Mouse (Mus musculus): ENCODE results near the gene Tgfb3. TPM values are rescaled to one million over a fixed set of nuclear protein-coding genes. Genes with fewer than 3 reads are reported as not detected.

Gene Tgfb3
- polyA plus RNA-seq, 1 experiment = 2.9 TPM

DNA sequence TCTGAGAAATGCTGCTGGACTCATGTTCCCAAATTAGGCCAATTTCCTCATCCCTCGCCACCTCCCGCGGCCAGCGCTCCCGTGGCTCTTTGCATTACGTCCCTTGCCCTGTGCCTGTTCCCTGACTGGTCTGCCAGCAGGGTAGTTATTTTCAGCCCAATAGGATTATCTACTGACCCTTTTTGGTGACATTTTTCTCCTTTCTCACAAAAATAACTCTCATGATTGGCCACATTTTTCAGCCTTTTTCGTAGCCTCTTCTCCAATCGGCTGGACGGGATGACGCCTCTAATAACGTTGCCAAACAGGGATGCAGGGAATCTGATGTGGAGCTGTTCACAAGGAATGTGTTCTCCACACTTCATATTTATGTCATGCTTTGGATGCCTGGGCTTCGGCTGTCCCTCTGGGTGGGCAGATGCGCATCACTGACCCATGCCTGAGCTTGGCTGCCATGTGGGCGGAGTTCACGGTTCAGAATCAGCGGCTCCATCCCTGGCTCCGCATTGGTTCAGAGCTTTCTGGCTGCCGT lies 12.8 kb upstream of the Tgfb3 start:
- no peak overlapping the region for H3K4me3 ChIP-seq (replicated peaks; ENCODE audit: control insufficient read depth, low read depth, low read length)
- no peak for TF ChIP-seq CTCF (IDR thresholded peaks at IDR 0.05; ENCODE audit: control insufficient read depth, insufficient read depth, low read length)
- TF ChIP-seq POLR2A (IDR thresholded peaks at IDR 0.05; ENCODE audit: borderline replicate concordance, control insufficient read depth, low read depth, low read length) = no peak
- no peaks in the 10 kb centered on the region for H3K4me1 ChIP-seq (ENCODE audit: control insufficient read depth, insufficient read depth, low read length)
- H3K27ac ChIP-seq (ENCODE audit: control insufficient read depth, insufficient read depth, low read depth, low read length, poor library complexity) = no peak overlapping the region
- 65% methylated on average over 18 of the region's 18 CpGs for WGBS

DNA sequence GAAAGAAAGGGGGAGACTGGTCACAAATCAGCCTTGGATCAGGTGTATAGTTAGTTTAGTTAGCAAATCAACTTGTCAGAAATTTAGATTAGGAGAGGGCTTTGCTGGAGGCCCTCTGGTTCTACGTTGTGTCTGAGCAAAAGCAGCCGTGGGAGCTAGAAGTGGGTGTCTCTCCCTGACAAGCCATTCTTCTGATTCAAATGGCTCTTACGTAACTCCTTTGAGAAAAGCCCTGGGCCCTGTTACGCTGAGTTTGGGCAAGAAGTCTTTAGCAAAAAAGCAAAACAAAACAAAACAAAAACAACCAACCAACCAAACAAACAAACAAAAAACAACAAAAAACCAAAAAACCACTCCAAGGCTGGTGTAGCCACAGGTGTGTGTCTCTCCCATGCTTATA lies 11.9 kb upstream of the Tgfb3 start:
- Histone ChIP-seq H3K4me3 (replicated peaks; ENCODE audit: control insufficient read depth, low read depth, low read length) (no peak overlapping the region), H3K4me1 (ENCODE audit: control insufficient read depth, insufficient read depth, low read length) (no peaks in the 10 kb centered on the region), H3K27ac (ENCODE audit: control insufficient read depth, insufficient read depth, low read depth, low read length, poor library complexity) (no peak overlapping the region)
- TF ChIP-seq CTCF (IDR thresholded peaks at IDR 0.05; ENCODE audit: control insufficient read depth, insufficient read depth, low read length) = no peak
- TF ChIP-seq POLR2A (IDR thresholded peaks at IDR 0.05; ENCODE audit: borderline replicate concordance, control insufficient read depth, low read depth, low read length) = no peak
- 67% methylated on average over 4 of the region's 4 CpGs for WGBS

DNA sequence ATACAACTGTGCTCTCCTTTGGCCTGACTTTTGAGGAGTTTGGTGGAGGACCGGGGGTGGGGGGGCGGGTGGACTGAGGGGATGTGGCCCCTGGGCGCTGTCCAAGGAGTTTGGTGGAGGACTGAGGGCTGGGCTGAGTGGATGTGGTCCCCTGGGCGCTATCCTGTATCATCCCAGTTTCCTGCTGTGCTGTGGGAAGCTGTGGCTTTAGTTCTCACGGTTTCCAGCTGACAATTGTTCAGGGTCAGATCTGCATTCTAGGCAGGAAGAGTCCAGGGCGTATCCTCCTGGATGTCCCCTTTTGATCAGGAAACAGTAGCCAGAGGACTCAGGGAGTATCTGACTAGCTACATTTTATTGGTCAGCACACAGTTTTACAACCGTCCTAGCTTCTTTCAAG lies 9.2 kb upstream of the Tgfb3 start:
- no peak overlapping the region for H3K4me3 ChIP-seq (replicated peaks; ENCODE audit: control insufficient read depth, low read depth, low read length)
- no peaks in the 10 kb centered on the region for H3K4me1 ChIP-seq (ENCODE audit: control insufficient read depth, insufficient read depth, low read length)
- TF ChIP-seq POLR2A (IDR thresholded peaks at IDR 0.05; ENCODE audit: borderline replicate concordance, control insufficient read depth, low read depth, low read length) (no peak), CTCF (IDR thresholded peaks at IDR 0.05; ENCODE audit: control insufficient read depth, insufficient read depth, low read length) (no peak)
- 62% methylated on average over 7 of the region's 7 CpGs for WGBS
- H3K27ac ChIP-seq (ENCODE audit: control insufficient read depth, insufficient read depth, low read depth, low read length, poor library complexity) = no peak overlapping the region

DNA sequence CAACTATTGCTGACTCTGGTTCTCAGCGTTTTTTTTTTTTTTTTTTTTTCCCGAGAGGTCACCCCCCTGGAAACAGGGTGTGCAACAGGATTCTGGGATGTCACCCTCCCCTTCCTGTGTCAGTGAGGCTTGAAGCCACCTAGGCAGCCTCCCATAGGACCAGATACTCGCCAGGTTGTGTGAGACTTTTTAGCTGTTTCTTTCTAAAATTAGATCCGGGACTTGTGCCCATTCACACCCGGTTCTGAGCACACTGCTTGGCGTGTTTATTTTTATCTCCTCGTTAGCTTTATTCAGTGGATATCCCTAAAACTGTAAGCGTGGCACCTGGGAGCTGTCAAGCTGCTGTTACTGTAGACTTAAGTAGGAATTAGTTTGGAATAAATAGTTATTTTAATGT lies 7.7 kb upstream of the Tgfb3 start:
- 68% methylated on average over 8 of the region's 8 CpGs for WGBS

DNA sequence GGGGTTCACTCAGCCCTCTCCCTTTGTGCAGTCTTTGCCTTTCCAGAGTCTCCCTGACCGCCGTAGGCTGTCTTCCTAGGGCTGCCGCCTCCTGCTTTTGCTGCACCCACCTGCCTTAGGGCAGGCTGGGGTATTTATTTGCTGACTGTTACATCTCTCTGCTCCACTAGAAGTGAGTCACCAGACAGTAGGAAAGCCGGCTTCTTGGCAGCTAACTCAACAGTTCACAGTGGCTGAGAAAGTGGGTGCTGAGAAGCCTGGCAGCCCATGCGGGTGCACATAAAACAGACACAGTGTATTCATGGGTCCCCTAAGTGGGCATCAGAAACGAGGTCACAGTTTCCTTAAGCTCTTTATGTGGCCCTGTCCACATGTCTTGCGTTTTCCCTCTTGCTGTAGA lies 7.0 kb upstream of the Tgfb3 start:
- H3K4me3 ChIP-seq (replicated peaks; ENCODE audit: control insufficient read depth, low read depth, low read length) = no peak overlapping the region
- H3K27ac ChIP-seq (ENCODE audit: control insufficient read depth, insufficient read depth, low read depth, low read length, poor library complexity) = no peak overlapping the region
- WGBS = 81% methylated on average over 7 of the region's 7 CpGs
- no peaks in the 10 kb centered on the region for H3K4me1 ChIP-seq (ENCODE audit: control insufficient read depth, insufficient read depth, low read length)
- no peak for TF ChIP-seq CTCF (IDR thresholded peaks at IDR 0.05; ENCODE audit: control insufficient read depth, insufficient read depth, low read length)
- no peak for TF ChIP-seq POLR2A (IDR thresholded peaks at IDR 0.05; ENCODE audit: borderline replicate concordance, control insufficient read depth, low read depth, low read length)

More for the DNA sequence above, 7.7 kb upstream of the Tgfb3 start:
- H3K4me1 ChIP-seq (ENCODE audit: control insufficient read depth, insufficient read depth, low read length) = no peaks in the 10 kb centered on the region
- TF ChIP-seq POLR2A (IDR thresholded peaks at IDR 0.05; ENCODE audit: borderline replicate concordance, control insufficient read depth, low read depth, low read length) (no peak), CTCF (IDR thresholded peaks at IDR 0.05; ENCODE audit: control insufficient read depth, insufficient read depth, low read length) (no peak)
- H3K27ac ChIP-seq (ENCODE audit: control insufficient read depth, insufficient read depth, low read depth, low read length, poor library complexity) = no peak overlapping the region
- H3K4me3 ChIP-seq (replicated peaks; ENCODE audit: control insufficient read depth, low read depth, low read length) = no peak overlapping the region

DNA sequence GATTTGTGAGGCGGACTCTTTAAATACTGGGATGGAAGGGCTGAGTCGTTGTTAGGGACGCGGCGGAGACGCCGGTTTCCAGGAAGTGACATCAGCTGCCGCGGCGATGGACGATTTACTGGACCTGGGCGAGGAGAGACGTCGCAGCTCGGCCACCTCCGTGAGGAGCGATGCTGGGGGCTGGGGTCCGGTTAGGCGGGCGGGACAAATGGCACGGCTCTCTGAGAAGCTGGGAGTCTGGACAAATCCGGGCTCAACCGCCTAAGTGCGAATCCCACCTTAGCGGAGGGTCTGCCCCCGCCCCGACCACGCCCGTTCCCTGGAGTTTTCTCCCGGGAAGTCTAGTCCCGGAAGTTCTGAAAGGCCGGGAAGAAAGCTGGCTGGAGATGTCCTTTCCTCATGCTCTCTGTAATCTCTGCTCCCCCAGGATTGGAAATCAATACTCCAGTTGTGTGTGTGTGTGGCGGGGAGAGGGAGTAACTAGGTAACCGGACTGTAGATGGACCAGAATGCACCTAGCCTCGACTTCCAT lies 3.7 kb upstream of the Tgfb3 start, which contains the start of gene Ift43:
TSS of gene Ift43 (plus strand) at position 61 of the 532 bp plus-strand sequence.
- no peak within 1 kb of the TSS for H3K27ac ChIP-seq (ENCODE audit: control insufficient read depth, insufficient read depth, low read depth, low read length, poor library complexity)
- H3K4me3 ChIP-seq (replicated peaks; ENCODE audit: control insufficient read depth, low read depth, low read length) = peak within 1 kb of the TSS; percentile 48
- no peaks in the 10 kb centered on the region for H3K4me1 ChIP-seq (ENCODE audit: control insufficient read depth, insufficient read depth, low read length)
- TF ChIP-seq CTCF (IDR thresholded peaks at IDR 0.05; ENCODE audit: control insufficient read depth, insufficient read depth, low read length) (no peak), POLR2A (IDR thresholded peaks at IDR 0.05; ENCODE audit: borderline replicate concordance, control insufficient read depth, low read depth, low read length) (no peak)
- WGBS = 3% methylated on average over 35 of the region's 35 CpGs

DNA sequence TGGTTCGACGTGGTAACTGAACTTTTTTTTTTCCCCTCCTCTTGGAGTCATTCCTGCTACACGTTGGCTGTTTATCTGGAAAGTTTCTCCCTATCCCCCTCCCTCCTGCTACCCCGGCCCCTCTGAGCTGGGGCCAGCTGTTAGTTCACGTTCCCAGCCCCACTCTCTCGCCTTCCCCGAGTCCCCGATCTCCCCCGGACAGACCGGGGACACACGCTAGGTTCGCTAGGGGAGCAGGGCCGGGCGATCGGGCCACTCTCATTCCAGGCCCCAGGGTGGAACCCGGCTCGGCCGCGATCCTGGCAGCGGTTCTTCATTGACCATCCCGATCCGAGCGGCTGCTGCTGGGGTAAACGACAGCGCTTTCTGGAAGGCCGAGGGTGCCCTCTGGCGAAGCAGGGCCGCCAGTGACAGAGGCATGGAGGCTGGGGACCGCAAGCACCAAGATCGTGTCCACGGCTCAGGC lies 394 bp upstream of the Tgfb3 start:
- Histone ChIP-seq H3K4me1 (ENCODE audit: control insufficient read depth, insufficient read depth, low read length) (no peaks in the 10 kb centered on the region), H3K27ac (ENCODE audit: control insufficient read depth, insufficient read depth, low read depth, low read length, poor library complexity) (peak overlapping the region; percentile 30; the same call in 1 of the 2 replicates), H3K4me3 (replicated peaks; ENCODE audit: control insufficient read depth, low read depth, low read length) (peak overlapping the region; percentile 29)
- TF ChIP-seq POLR2A (IDR thresholded peaks at IDR 0.05; ENCODE audit: borderline replicate concordance, control insufficient read depth, low read depth, low read length) (no peak), CTCF (IDR thresholded peaks at IDR 0.05; ENCODE audit: control insufficient read depth, insufficient read depth, low read length) (peak; percentile 82)
- 1% methylated on average over 31 of the region's 31 CpGs for WGBS

DNA sequence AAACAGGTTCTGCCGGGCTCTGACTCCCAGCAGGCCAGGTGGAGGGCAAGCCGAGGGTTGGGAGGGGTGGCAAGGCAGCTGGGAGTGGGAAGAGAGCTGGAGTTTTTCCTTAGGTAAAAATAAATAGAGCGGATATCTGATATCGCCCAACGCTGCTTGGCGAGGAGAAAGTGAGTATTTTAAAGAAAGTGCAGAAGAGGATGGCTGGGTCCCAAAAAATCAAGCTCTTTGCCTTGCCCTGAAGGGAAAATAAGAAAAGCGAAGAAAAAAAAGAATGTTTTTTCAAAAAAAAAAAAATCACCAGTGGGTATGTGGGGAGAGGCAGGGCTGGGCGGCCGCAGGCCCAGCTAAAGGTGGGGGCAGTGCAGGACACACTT lies 677 bp downstream of the Tgfb3 start:
- Histone ChIP-seq H3K4me3 (replicated peaks; ENCODE audit: control insufficient read depth, low read depth, low read length) (no peak overlapping the region), H3K4me1 (ENCODE audit: control insufficient read depth, insufficient read depth, low read length) (no peaks in the 10 kb centered on the region), H3K27ac (ENCODE audit: control insufficient read depth, insufficient read depth, low read depth, low read length, poor library complexity) (no peak overlapping the region)
- TF ChIP-seq CTCF (IDR thresholded peaks at IDR 0.05; ENCODE audit: control insufficient read depth, insufficient read depth, low read length) (no peak), POLR2A (IDR thresholded peaks at IDR 0.05; ENCODE audit: borderline replicate concordance, control insufficient read depth, low read depth, low read length) (no peak)
- WGBS = 78% methylated on average over 9 of the region's 9 CpGs
